Mouse (Mus musculus) embryo, embryonic 10.5 days (tissue): Measurements from ENCODE around the gene Tenm2.
A peak's percentile ranks its signal among the peaks of the same experiment; 100 is the strongest.

ENCODE experiments used
- DNase-seq: peaks from one replicate; pipeline ENCODE4 v3.0.0-alpha.2; 2015; ENCODE audit warnings: low spot score

The Tenm2 gene

GRCm38 (mm10) chr11:36120591-36121409, 1115.0 kb downstream of the Tenm2 start:
- DNase-seq, result no peak

GRCm38 (mm10) chr11:36113326-36113725, 1122.4 kb downstream of the Tenm2 start:
- no peak for DNase-seq

GRCm38 (mm10) chr11:36108970-36109731, 1126.6 kb downstream of the Tenm2 start:
- DNase-seq, result peak; percentile 71

- no peak for DNase-seq
These were observed 1127.9 kb downstream of the Tenm2 start for GRCm38 (mm10) chr11:36107840-36108239.

- peak; percentile 71 for DNase-seq
These were observed 1129.1 kb downstream of the Tenm2 start for GRCm38 (mm10) chr11:36106639-36107038.

GRCm38 (mm10) chr11:36103556-36103955, 1132.2 kb downstream of the Tenm2 start:
- DNase-seq, result peak; percentile 31

GRCm38 (mm10) chr11:36096219-36096618, 1139.5 kb downstream of the Tenm2 start:
- no peak for DNase-seq

GRCm38 (mm10) chr11:36090210-36090609, 1145.6 kb downstream of the Tenm2 start:
- DNase-seq, result peak; percentile 67

- no peak for DNase-seq
These were observed 1154.2 kb downstream of the Tenm2 start for GRCm38 (mm10) chr11:36081399-36082053.

GRCm38 (mm10) chr11:36080766-36081165, 1155.0 kb downstream of the Tenm2 start:
- no peak for DNase-seq

- no peak for DNase-seq
These were observed 1157.4 kb downstream of the Tenm2 start for GRCm38 (mm10) chr11:36078391-36078790.

GRCm38 (mm10) chr11:36074015-36074567, 1161.7 kb downstream of the Tenm2 start:
- DNase-seq, result no peak

GRCm38 (mm10) chr11:36073074-36073818, 1162.5 kb downstream of the Tenm2 start:
- DNase-seq, result no peak

- no peak for DNase-seq
These were observed 1163.1 kb downstream of the Tenm2 start for GRCm38 (mm10) chr11:36072646-36073045.

- DNase-seq, result no peak
These were observed 1163.7 kb downstream of the Tenm2 start for GRCm38 (mm10) chr11:36072038-36072437.

GRCm38 (mm10) chr11:36059325-36059843, 1176.4 kb downstream of the Tenm2 start:
- DNase-seq, result no peak

GRCm38 (mm10) chr11:36056525-36056924, 1179.2 kb downstream of the Tenm2 start:
- DNase-seq, result no peak

- peak; percentile 31 for DNase-seq
These were observed 1181.4 kb downstream of the Tenm2 start for GRCm38 (mm10) chr11:36054323-36054722.

GRCm38 (mm10) chr11:36053457-36053856, 1182.3 kb downstream of the Tenm2 start:
- no peak for DNase-seq

- no peak for DNase-seq
These were observed 1183.2 kb downstream of the Tenm2 start for GRCm38 (mm10) chr11:36052598-36052997.

- no peak for DNase-seq
These were observed 1183.7 kb downstream of the Tenm2 start for GRCm38 (mm10) chr11:36052091-36052490.
